Mouse (Mus musculus) hindbrain, embryonic 10.5 days (tissue): ENCODE measurements at regions not wholly inside any gene's neighbourhood (a gene's known extent, or its start where the extent isn't known, plus 50 kb on each side); places are given as distances from the start of the nearest gene placed in this dataset.

Experiments
- DNase-seq: peaks from one replicate; pipeline ENCODE4 v3.0.0-alpha.2; 2017; ENCODE audit warnings: low spot score
- H3K27ac ChIP-seq: fragments of 300-500 bp; sonication (generic); 2 replicates; pipeline ENCODE4 v1.5.1; 2016; ENCODE audit warnings: mild to moderate bottlenecking, moderate library complexity
- H3K27me3 ChIP-seq: fragments of 300-500 bp; sonication (generic); 2 replicates; pipeline ENCODE4 v1.6.1; 2016; ENCODE audit warnings: mild to moderate bottlenecking; ENCODE audit not compliant: poor library complexity, insufficient read depth, severe bottlenecking
- H3K36me3 ChIP-seq: fragments of 300-500 bp; sonication (generic); 2 replicates; pipeline ENCODE4 v1.6.1; 2016; ENCODE audit warnings: mild to moderate bottlenecking, moderate library complexity
- H3K4me1 ChIP-seq: fragments of 300-500 bp; sonication (generic); replicated peaks from 2 replicates; pipeline ENCODE4 v1.6.1; 2016; ENCODE audit warnings: mild to moderate bottlenecking
- H3K4me3 ChIP-seq: fragments of 300-500 bp; sonication (generic); 2 replicates; pipeline ENCODE4 v1.5.1; 2016; ENCODE audit warnings: mild to moderate bottlenecking, moderate library complexity
- H3K9me3 ChIP-seq: fragments of 300-500 bp; sonication (generic); 2 replicates; pipeline ENCODE4 v1.6.1; 2016; ENCODE audit warnings: mild to moderate bottlenecking, moderate library complexity
- WGBS: fragments of 180-500 bp; shearing (Covaris S2); methylation state at CpG from one replicate; pipeline ENCODE4 v1.1.7; 2016; 5-methylcytosine and 5-hydroxymethylcytosine counted together

DNA sequence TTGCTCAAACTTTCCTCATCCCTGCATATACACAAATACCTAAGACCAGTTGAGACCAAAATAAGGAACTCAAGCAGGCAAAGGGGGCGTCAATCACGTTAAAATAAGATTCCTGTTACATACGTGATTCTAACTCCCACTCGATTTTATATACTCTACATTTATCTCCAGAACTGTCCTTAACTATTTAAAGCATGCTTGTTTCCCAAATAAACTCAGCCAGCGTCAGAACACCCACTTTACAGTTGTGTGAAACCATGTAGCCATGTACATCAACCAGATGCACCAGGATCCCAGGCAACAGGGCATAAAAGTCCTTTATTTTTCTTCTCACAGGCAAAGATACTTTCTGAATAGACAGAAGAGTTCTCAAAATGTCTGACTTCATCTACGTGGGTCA lies 61.5 kb downstream of the Ccna1 start:
- peaks cover 15% of the 10 kb centered on the region for H3K4me1 ChIP-seq
- H3K9me3 ChIP-seq: no peaks in the 10 kb centered on the region
- H3K4me3 ChIP-seq: no peak overlapping the region
- H3K36me3 ChIP-seq: no peaks in the 10 kb centered on the region
- no peak overlapping the region for H3K27ac ChIP-seq
- no peaks in the 10 kb centered on the region for H3K27me3 ChIP-seq
- WGBS: 86% methylated on average over 6 of the region's 6 CpGs
- no peak for DNase-seq

DNA sequence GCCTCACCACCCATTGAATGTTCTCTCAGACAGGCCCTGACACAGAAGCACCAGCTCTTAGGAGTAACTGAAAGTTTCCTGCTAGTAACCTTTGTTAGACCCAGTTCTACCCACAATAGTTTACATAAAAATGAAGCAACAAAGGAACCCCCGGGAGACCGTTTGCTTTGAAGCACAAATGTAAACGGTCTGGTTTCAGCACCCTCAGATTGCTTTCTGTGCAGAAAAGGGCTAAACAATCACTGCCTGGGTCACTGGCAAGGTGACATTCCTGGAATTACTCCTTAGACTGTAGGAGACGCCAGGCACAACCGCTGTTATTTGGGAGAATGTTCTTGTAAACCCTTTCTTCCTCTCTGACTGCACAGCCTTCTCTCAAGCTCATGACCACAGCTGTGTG lies 65.2 kb downstream of the Ccna1 start:
- no peaks in the 10 kb centered on the region for H3K27me3 ChIP-seq
- peaks cover 19% of the 10 kb centered on the region for H3K4me1 ChIP-seq
- no peaks in the 10 kb centered on the region for H3K36me3 ChIP-seq
- 15% methylated on average over 5 of the region's 5 CpGs for WGBS
- no peaks in the 10 kb centered on the region for H3K9me3 ChIP-seq
- H3K27ac ChIP-seq: 0 out of 2 replicates have a peak overlapping the region, but pooled peaks have one; percentile 35
- no peak overlapping the region for H3K4me3 ChIP-seq
- peak; percentile 25 for DNase-seq

DNA sequence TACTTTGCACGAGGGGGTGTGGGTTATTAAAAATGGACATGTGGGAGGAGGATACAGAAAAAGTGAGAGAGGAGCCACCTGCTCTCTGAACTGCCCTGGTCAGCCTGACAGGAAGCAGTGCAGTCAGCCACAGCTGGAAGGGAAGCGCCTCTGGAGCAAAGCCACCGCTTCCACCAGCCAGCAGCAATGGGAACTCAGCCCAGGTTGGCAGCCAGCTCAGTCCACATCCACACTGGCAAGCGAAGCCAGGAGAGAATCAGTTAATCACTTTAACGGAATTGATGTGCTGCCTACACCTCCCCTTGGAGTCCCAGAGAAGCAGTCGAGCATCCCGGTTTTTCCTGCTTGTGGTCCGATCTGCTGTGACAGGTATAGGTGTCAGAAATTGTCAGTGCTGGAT lies 65.9 kb downstream of the Ccna1 start:
- Histone ChIP-seq H3K36me3 (no peaks in the 10 kb centered on the region), H3K27me3 (no peaks in the 10 kb centered on the region), H3K9me3 (no peaks in the 10 kb centered on the region), H3K4me1 (peaks cover 19% of the 10 kb centered on the region), H3K27ac (no peak overlapping the region), H3K4me3 (no peak overlapping the region)
- DNase-seq: no peak
- WGBS: 70% methylated on average over 8 of the region's 8 CpGs

DNA sequence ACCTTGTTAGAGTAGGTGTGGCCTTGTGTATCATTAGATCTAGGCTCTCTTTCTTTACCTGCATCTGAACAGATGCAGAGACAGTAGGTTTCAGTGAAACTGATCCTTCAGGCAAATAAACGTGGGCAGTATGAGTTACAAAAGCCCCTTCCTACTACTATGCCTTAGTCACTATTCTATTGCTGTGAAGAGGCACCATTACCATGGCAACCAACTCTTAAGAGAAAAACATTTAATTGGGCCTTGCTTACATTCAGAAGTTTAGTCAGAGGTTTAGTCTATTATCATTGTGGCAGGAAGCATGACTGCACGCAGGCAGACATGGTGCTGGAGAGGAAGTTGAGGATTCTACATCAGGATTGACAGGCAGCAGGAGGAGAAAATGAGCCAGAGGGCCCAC lies 65.8 kb upstream of the Sertm1 start:
- 56% methylated on average over 2 of the region's 2 CpGs for WGBS
- H3K27ac ChIP-seq: no peak overlapping the region
- no peaks in the 10 kb centered on the region for H3K27me3 ChIP-seq
- no peak for DNase-seq
- H3K4me1 ChIP-seq: no peaks in the 10 kb centered on the region
- no peaks in the 10 kb centered on the region for H3K36me3 ChIP-seq
- no peaks in the 10 kb centered on the region for H3K9me3 ChIP-seq
- H3K4me3 ChIP-seq: no peak overlapping the region

DNA sequence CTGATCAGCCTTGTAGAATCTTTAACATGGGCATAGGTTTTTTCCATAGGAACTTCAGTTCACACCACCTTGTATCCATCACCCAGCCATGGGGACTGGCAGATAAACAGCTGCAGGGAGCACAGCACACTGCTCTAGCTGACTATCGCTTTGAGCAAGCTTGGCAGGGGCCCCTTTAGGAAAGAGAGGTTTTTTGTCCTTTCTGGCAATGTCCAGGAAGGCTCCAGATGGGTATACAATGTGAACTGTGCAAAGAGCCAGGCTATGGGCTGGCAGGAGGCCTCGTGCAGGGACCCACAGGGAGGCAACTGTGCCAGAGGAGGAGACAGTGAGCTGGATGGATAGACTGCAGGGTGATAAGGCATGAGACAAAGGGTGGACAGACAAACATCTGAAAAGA lies 64.6 kb upstream of the Sertm1 start:
- no peaks in the 10 kb centered on the region for H3K27me3 ChIP-seq
- WGBS: 58% methylated on average over 2 of the region's 2 CpGs
- no peaks in the 10 kb centered on the region for H3K36me3 ChIP-seq
- H3K9me3 ChIP-seq: no peaks in the 10 kb centered on the region
- H3K4me3 ChIP-seq: no peak overlapping the region
- no peaks in the 10 kb centered on the region for H3K4me1 ChIP-seq
- no peak overlapping the region for H3K27ac ChIP-seq
- DNase-seq: no peak

DNA sequence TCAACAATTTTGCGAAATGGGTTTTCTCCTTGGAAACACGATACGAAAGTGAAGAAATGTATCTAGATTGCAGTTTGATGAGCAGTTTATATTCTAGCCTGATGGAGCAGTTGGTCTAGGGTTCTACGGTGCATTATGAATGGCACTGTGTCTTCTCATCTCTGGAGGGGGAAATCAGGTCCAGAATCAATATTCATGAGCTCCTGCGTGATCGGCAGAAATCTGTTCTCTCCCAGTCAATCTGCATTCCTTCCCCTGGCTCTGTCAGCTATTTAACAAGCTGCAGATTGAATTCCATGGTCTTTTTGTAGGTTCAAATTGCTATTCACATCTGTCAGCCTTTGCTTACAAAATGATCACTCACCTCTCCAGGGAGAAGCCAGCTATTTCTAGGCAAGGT lies 49.8 kb upstream of the Sertm1 start:
- DNase-seq: no peak
- WGBS: 43% methylated on average over 6 of the region's 6 CpGs
- Histone ChIP-seq H3K27me3 (no peaks in the 10 kb centered on the region), H3K27ac (peak overlapping the region; percentile 45; the same call in 1 of the 2 replicates), H3K4me1 (peaks cover 19% of the 10 kb centered on the region), H3K36me3 (no peaks in the 10 kb centered on the region), H3K9me3 (no peaks in the 10 kb centered on the region), H3K4me3 (no peak overlapping the region)
